Mouse (Mus musculus): ENCODE measurements around the gene Ncaph. TPM values are rescaled to one million over a fixed set of nuclear protein-coding genes. Genes with fewer than 3 reads are reported as not detected.
"Not testable (repeated sequence)": the region's sequence is repeated elsewhere in the genome, so short reads cannot be mapped to it uniquely, and the experiment has no call there.

Gene Ncaph
- total RNA-seq, 2 experiments from 2014 or later = 0.91 to 1.0 TPM

DNA sequence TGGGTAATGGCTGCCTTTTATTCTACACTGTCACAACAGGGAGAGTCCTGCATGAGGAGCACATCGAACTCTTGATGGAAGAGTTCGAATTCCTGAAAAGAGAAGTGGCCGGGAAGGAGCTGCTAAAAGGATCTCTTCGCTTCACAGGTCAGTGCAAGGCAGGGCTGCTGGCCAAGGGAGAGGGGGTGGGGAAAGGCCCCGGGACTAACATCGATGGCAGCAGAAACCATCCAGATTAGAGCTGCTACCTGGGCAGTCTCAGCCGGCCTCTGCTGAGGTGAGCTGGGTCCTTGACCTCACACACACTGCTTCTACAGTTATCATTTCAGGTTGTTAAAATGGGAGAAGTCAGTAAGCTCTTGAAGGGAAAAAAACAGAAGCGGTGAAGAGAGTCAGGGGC is 41.8 kb downstream of the Ncaph start:
- no peak for DNase-seq (ENCODE audit: low spot score in 2 of 2)

- DNase-seq (ENCODE audit: low spot score in 2 of 2) = not testable (repeated sequence)
Measured at GRCm38 (mm10) chr2:127090151-127090550, 43.6 kb downstream of the Ncaph start.

- no peak for DNase-seq (ENCODE audit: low spot score in 2 of 2)
Measured at GRCm38 (mm10) chr2:127086235-127086634, 47.5 kb downstream of the Ncaph start.

GRCm38 (mm10) chr2:127080591-127081218 is 53.0 kb downstream of the Ncaph start:
- no peak for DNase-seq (ENCODE audit: low spot score in 2 of 2)

GRCm38 (mm10) chr2:127079881-127080590 is 53.7 kb downstream of the Ncaph start:
- no peak for DNase-seq (ENCODE audit: low spot score in 2 of 2)

- not testable (repeated sequence) for DNase-seq (ENCODE audit: low spot score in 2 of 2)
Measured at GRCm38 (mm10) chr2:127079066-127079465, 54.7 kb downstream of the Ncaph start.

- DNase-seq (ENCODE audit: low spot score in 2 of 2) = no peak
Measured at GRCm38 (mm10) chr2:127077611-127078010, 56.1 kb downstream of the Ncaph start.

DNA sequence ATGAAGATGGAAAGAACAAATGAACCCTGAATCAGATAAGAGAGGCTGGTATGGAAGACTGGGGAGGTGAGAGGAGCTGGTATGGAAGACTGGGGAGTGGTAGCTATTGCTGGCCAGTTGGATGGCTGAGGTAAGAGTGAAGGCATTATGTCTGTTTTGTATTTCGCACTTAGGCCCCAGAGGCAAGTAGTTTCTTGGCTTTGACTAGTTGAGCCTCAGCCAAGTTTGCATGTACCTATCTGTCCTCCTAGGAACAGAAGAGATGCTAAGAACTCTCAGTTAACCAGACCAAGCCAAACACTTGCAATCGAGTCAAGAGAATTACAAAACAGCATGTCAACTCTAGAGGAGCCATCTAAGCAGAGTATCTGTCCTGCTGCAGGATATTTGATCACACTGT is 59.6 kb downstream of the Ncaph start:
- no peak for DNase-seq (ENCODE audit: low spot score in 2 of 2)

- no peak for DNase-seq (ENCODE audit: low spot score in 2 of 2)
Measured at GRCm38 (mm10) chr2:127070879-127071278, 62.9 kb downstream of the Ncaph start.

DNA sequence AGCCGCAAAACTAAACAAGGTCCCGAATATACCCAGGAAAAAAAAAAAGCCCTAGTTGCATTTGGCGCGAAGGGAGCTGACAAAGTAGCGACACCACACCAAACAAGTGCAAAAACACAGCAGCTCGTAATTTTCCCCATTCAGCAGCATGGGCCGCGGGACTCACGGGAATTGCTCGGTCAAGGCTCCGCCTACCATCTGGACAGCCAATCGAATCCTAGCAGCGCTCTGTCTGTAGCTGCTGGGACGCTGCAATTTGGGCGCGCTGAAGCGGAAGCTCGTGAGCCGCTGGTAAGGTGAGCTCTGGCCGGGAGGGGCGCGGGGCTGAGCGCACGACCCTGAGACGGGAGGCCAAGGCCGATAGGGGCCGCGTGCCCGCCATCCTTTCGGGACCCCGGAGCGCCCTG is 63.3 kb downstream of the Ncaph start, which contains the start of gene Blvra:
Blvra (plus strand) TSS at position 231 of the 407 bp plus-strand sequence.
- peak; percentile 83 to 87 for DNase-seq (ENCODE audit: low spot score in 2 of 2)

GRCm38 (mm10) chr2:127069781-127070434 is 63.8 kb downstream of the Ncaph start:
- DNase-seq (ENCODE audit: low spot score in 2 of 2) = no peak

DNA sequence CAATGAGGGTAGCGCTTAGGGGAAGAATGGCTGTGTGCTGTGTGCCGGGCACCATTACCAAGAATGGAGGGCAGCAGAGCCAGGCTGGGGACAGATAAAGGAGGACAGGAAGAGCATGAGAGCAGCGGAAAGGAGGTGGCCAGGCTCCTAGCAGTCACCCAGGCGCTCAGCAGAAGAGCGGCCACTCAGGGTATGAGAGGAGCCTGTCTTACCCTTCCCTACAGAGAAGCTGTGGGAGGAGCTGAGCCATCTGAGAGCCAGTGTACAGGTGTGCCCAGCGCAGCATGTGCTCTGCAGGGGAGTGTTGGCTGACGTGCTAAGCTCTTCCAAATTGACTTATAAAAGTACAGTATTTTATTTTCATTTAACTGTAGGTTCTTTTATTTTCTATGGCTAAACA is 64.9 kb downstream of the Ncaph start:
- DNase-seq (ENCODE audit: low spot score in 2 of 2) = no peak

GRCm38 (mm10) chr2:127061471-127061870 is 72.3 kb downstream of the Ncaph start:
- no peak for DNase-seq (ENCODE audit: low spot score in 2 of 2)

Other genes starting within 250 kb of the Ncaph start
- 10 to 100 TPM; 27.4 to 30.1 TPM for gene Sppl2a, start 200.7 kb downstream of the Ncaph start, total RNA-seq (2021)
- 10 to 100 TPM; 11.3 to 11.4 TPM for gene Ap4e1, start 125.2 kb downstream of the Ncaph start, total RNA-seq (2021)
- gene Blvra, start 63.3 kb downstream of the Ncaph start, total RNA-seq (2021) = 10 to 100 TPM; 28.3 to 29.1 TPM
- gene Itpripl1, start 9.5 kb upstream of the Ncaph start, total RNA-seq (2021) = 1 to 10 TPM; 2.1 to 3.4 TPM
- under 1 TPM; 0.49 to 0.53 TPM for gene 1810024B03Rik, start 74.3 kb upstream of the Ncaph start, total RNA-seq (2021)
- gene Snrnp200, start 74.4 kb upstream of the Ncaph start, total RNA-seq (2021) = 10 to 100 TPM; 88.7 to 89.3 TPM
- 10 to 100 TPM; 80.7 to 84.2 TPM for gene Ciao1, start 113.9 kb upstream of the Ncaph start, total RNA-seq (2021)
- gene Tmem127, start 114.0 kb upstream of the Ncaph start, total RNA-seq (2021) = 10 to 100 TPM; 78.9 to 88.5 TPM
- gene Stard7, start 136.3 kb upstream of the Ncaph start, total RNA-seq (2021) = 100 to 1,000 TPM; 100 to 104 TPM
- gene Dusp2, start 202.2 kb upstream of the Ncaph start, total RNA-seq (2021) = 1 to 10 TPM; 2.1 to 2.6 TPM
- gene Astl, start 204.7 kb upstream of the Ncaph start, total RNA-seq (2021) = not detected
- 1 to 10 TPM in 1 of 2 experiments, under 1 TPM in 1; 0.60 to 1.0 TPM for gene Adra2b, start 229.3 kb upstream of the Ncaph start, total RNA-seq (2021)

Data from left cerebral cortex, adult 18-20 months (tissue).